Mouse (Mus musculus) cerebellum, postnatal 25 days (tissue): ENCODE measurements around the gene Sstr4.
A peak's percentile ranks its signal among the peaks of the same experiment; 100 is the strongest.

Experiments used
- DNase-seq, 2 experiments: peaks; one replicate each; pipeline ENCODE4 v3.0.0; 2021; ENCODE audit warnings: mixed read lengths in 2 of 2

The Sstr4 gene

DNA sequence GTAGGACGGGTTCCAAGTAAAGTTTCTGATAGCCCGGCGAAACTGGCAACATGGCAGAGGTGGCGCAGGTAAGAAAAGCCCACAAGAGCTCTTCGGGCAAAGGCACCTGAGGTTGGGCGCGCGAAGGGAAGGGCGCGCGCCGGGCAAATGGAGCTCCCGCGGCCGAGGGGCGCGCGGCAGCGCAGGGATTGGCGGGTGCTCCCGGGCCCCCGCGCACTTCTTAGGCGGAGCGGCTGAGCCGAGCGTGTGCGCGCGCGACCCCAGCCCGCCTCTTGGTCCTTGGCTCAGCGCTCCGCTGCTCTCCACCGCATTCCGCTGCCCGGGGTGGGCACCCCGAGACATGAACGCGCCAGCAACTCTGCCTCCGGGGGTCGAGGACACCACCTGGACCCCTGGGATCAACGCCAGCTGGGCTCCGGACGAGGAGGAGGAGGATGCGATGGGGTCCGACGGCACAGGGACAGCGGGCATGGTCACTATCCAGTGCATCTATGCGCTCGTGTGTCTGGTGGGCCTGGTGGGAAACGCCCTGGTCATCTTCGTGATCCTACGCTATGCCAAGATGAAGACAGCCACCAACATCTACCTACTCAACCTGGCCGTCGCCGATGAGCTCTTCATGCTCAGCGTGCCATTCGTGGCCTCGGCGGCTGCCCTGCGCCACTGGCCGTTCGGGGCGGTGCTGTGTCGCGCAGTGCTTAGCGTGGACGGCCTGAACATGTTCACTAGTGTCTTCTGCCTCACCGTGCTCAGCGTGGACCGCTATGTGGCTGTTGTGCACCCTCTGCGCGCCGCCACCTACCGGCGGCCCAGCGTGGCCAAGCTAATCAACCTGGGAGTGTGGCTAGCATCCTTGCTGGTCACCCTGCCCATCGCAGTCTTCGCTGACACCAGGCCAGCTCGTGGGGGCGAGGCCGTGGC is at the start of gene Sstr4:
Sstr4 (plus strand) TSS at position 214 of the 921 bp plus-strand sequence.
- DNase-seq = peak; percentile 8 to 50

DNA sequence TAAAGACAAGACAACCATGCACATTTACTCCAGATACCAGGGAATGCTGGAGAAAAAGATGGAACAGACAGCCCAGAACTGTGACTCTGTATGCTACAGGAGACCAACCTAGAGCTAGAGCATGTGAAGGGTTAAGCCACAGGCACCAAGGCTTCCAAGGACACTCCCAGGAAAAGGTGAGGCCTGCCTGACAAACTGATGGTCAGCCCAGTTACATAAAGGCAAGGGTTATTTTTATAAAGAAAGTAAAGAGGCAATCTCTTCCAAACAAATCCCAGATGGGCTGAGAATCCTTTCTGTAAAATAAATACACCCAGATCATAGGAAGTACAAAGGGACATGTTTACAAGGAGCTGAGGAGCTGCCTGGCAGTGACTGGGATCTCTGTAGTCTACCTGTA is 49.8 kb upstream of the Sstr4 start:
- no peak for DNase-seq

DNA sequence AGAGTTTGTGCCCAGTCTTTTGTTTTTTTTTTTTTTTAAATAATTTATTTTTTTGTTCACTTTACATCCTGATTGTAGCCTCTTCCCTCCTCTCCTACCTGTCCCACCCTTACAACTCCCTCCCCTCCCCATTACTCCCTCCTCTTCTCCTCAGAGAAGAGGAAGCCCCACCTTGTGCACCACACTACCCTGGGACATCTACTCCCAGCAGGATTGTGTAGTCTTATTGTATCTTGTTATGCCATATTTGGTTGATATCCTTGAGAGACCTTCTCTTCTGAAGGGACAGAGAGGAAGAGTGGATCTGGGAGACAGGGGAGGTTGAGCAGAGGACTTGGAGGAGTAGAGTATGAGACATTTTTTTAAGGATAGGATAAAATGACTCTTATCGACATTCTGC is 48.2 kb upstream of the Sstr4 start:
- DNase-seq = no peak

- DNase-seq = no peak
These were observed 45.4 kb upstream of the Sstr4 start for GRCm38 (mm10) chr2:148349509-148350307.

DNA sequence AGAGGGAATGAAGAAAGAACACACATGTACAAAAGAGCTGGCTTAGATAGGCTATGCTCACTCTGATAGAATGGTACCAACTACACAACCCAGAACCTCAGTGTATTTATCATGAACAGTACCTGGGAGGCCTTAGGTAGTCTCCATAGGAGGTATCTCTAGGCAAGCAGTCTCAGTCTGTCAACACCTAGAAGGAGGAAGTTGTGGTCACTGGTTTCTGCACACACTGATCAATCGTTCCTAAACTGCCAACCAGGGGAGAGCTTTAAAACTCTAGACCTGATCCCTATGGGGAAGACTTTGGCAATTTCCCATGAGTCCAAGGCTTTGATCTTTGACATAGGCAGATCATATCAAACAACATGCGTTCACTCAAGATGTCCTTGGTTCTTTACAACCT is 44.7 kb upstream of the Sstr4 start:
- no peak for DNase-seq

DNA sequence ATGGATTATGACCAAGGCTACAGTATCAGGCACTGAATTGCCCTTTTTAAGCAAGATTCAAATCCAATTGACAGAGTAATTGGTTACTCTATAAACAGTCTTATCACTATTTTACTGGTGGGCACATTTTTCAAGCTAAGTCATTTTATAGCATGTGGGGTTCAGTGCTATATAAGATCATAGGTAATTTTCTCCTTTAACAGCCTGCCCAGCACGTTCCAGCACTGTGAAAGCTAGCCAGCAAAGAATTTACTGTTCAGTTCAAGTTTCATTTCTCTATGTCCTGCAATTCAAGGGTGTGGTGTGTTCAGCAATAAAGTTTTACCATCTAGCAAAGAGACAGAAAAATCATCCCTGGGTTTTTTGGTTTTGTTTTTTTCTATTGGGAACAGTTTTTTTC is 42.5 kb upstream of the Sstr4 start:
- DNase-seq = no peak

DNA sequence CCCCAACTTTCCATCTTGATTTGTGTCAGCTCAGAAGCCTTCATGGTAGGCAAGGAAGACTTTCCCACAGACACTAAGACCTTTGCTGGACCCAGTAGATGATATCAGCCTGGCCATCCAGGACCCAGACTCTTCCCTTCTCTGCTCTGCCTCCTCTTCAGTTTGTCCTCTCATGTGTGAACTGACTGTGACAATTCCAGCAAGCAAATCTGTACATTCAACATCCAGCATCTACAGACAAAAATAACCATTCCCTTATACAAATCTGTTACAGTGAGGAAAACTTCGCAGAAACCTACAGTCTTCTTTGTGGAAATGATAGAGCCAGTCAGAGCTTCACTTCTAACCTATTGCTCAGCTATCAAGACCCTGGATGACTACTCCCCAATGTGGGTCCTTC is 38.0 kb upstream of the Sstr4 start:
- no peak for DNase-seq

- no peak for DNase-seq
These were observed 30.6 kb upstream of the Sstr4 start for GRCm38 (mm10) chr2:148364536-148364935.

- DNase-seq = no peak
These were observed 29.9 kb upstream of the Sstr4 start for GRCm38 (mm10) chr2:148365227-148365626.

- DNase-seq = no peak
These were observed 23.2 kb upstream of the Sstr4 start for GRCm38 (mm10) chr2:148371743-148372630.

DNA sequence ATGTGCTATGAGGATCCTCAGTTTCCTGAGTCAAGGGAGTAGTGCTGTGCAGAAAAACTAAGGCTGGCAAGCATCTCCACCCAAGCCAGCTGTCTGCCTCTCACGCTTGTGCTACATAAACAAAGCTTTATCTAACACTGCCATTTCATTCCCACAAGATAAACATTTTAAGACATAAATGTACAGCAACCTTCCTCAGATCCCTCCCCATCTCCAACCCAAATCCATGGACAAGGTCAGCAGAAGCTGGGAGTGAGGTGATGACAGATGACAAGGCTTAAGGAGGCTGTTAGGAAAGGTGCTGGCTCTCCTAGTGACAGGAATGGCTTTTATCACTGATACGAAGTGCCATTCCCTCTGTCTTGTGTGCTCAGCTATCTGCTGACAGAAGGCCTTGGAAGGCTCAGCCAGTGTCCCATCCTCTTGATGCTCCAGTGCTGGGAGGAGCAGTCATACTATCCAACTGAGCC is 21.5 kb upstream of the Sstr4 start:
- no peak for DNase-seq

- peak in 1 of 2 experiments; percentile 25 for DNase-seq
These were observed 19.6 kb upstream of the Sstr4 start for GRCm38 (mm10) chr2:148375326-148376150.

GRCm38 (mm10) chr2:148378817-148379342 is 16.3 kb upstream of the Sstr4 start:
- DNase-seq = no peak

DNA sequence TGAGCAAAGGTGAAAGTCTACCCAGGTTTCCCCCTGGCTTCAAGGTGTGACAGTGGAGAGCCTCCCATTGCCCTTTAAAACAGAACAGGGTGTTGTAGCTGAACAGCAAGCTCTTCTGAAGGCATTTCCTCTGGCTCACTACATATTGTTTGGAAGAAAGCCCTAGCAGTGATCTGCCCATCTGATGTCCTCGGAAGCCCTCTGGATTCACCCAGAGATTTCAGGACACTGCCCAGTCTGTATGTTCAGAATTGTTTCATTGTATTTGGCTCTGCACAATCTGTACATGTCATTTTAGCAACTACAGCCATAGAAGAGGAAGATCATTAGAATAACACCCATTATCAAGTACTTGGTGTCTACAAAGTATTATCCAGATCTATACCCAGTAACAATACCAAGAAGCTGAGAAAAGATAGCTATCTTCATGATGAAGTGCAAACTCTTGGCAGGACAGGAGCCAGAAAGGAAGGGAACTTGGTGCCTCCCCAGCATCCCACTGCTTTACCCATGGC is 15.2 kb upstream of the Sstr4 start:
- no peak for DNase-seq

DNA sequence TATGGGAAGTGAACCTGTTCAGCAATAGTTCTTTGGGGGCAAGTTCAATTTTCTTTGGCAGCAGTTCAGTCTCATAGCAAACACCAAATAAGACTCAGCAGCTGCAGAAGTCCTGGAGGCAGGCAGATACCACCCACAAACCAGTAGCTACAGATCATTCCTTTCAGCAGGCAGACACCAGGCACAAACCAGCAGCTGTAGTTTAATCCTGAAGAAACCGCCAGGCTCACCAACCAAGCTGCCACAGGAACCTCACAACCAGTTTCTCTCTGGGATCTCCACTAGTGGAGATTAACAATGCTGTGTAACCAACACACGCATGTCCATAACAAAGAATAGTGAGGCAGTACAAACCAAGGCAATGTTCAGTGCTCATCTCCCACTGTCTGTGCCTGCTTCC is 14.1 kb upstream of the Sstr4 start:
- no peak for DNase-seq

GRCm38 (mm10) chr2:148386476-148386875 is 8.7 kb upstream of the Sstr4 start:
- DNase-seq = no peak

DNA sequence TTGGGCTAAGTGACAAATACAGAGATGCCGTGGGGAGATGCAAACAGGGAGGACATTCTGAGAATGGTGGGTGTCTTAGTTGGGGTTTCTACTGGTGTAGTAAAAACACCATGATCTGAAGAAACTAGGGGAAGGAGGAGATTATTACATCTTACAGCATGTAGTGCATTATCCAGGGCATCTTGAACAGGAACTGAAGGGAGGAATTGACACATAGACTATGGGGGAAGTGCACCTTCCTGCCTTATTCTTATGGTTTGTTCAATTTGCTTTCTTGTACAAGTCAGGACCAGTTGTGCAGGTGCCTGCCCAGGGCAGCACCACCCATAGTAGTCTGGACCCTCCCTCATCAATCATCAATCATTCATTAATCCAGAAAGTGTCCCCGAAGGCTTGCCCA is 8.2 kb upstream of the Sstr4 start:
- no peak for DNase-seq

GRCm38 (mm10) chr2:148387652-148388581 is 7.2 kb upstream of the Sstr4 start:
- DNase-seq = no peak

GRCm38 (mm10) chr2:148393149-148393548 is 2.0 kb upstream of the Sstr4 start:
- DNase-seq = no peak

DNA sequence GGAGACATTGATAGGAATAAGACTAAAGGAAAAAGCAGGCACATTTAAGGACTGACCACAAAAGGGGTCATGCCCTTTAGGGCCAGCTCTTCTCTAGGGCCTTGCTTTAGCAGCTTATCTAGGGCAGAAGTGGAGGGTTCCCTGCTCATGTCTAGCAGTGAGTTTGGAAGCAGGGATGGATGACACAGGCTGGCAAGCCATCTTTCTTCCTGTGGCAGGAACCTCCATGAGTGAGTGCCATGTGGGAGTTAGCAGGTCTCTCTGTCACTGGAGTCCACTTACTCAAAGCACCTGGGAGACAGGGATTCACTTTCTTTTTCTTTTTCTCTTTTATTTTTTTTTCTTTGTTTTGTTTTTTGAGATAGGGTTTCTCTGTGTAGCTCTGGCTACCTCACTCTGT is 1.3 kb upstream of the Sstr4 start:
- no peak for DNase-seq
